ENCODE assay signal across 9 mouse cellular contexts in the genomic region with DNA sequence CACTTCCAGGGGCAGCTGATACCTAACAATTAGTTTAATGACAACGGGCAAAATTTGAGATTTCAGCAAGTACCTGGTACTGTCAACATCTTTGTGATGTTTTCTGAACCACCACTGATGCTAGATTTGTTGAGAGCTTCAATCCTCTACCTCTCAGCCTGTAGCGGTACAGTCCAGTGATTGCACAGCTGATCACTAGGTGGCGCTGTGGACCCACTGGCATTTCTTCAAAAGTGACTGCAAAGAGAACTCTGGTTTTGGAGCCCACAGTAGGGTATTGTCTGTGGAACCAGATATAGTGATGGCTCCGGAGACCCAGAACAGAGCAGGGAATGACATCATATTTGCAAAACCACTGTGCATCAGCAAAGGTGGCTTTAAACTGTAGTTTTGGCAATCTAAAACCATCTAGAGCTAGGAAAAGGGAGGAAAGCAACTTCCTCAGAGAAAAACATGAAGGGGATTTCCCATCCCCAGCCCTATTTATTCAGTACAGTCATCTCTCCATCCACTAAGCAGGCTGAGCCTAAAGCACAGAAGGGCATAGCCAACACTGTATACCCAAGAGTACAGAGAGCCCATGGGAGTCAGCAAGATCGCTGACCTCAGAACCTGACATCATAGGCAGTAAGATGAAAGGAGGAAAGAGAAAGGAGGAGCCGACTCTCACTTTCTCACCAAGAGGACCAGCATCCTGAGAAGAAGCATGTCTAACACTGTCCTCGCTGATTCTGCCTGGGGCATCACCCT.
DNase-seq lines count a peak whose midpoint lies in the region; ATAC-seq and TF ChIP-seq lines count a peak whose summit lies in the region.
"Had no signal": no experiment of that assay in that cellular context is flagged by ENCODE, and none has a peak within 500 bp of the region (broad histone marks: within the 10 kb centered on the region; RNA-seq: fewer than 3 reads in every experiment).

No protein-coding gene starts in this region.

- peak; percentile 79 for TF ChIP-seq CTCF in kidney, adult 2 months (conservative IDR thresholded peaks at IDR 0.05; ENCODE audit: insufficient read depth, insufficient read length, low read depth, low read length)
- peak; percentile 68; the same call in 1 of the 2 replicates for TF ChIP-seq CTCF in liver, adult 2 months (IDR thresholded peaks at IDR 0.05; ENCODE audit: low read depth, low read length)

- no peak overlapping the region for H3K4me3 ChIP-seq in kidney, adult 2 months (ENCODE audit: insufficient read depth, low read depth, low read length)
- H3K4me3 ChIP-seq in liver, adult 2 months (ENCODE audit: insufficient read depth, low read depth, low read length) = no peak overlapping the region
- H3K4me3 ChIP-seq: erythroblast, embryonic 14.5 days had no signal

- H3K79me2 ChIP-seq in liver, adult 2 months (ENCODE audit: control insufficient read depth, insufficient read depth, low read length) = no peaks in the 10 kb centered on the region

- WGBS in kidney, adult 2 months = 40% methylated on average over 7 of the region's 7 CpGs
- WGBS in liver, adult 2 months = 32% methylated on average over 7 of the region's 7 CpGs

- H3K4me1 ChIP-seq in kidney, adult 2 months (ENCODE audit: control insufficient read depth, insufficient read depth, low read length) = no peaks in the 10 kb centered on the region
- H3K4me1 ChIP-seq in liver, adult 2 months (ENCODE audit: control insufficient read depth, insufficient read depth, low read length) = no peaks in the 10 kb centered on the region

- H3K27ac ChIP-seq in kidney, adult 2 months (ENCODE audit: insufficient read depth, low read depth, low read length) = no peak overlapping the region
- no peak overlapping the region for H3K27ac ChIP-seq in liver, adult 2 months (replicated peaks; ENCODE audit: insufficient read depth, low read depth, low read length)

- no peaks in the 10 kb centered on the region for H3K27me3 ChIP-seq in kidney, adult 2 months (replicated peaks; ENCODE audit: control insufficient read depth, insufficient read depth, low read length)
- H3K27me3 ChIP-seq in liver, adult 2 months (ENCODE audit: control insufficient read depth, insufficient read depth, low read length) = no peaks in the 10 kb centered on the region

- H3K9ac ChIP-seq in liver, adult 2 months (ENCODE audit: low read depth, low read length) = no peak overlapping the region

- ATAC-seq in erythroblast, adult 5-6 weeks (replicated peaks; ENCODE audit: low FRiP score, poor library complexity, severe bottlenecking) = peak; percentile 87
- peak; percentile 85 for ATAC-seq in neutrophil, adult 5-6 weeks (ENCODE audit: extremely low read depth, insufficient number of reproducible peaks, low FRiP score, poor library complexity, severe bottlenecking)

- peak; percentile 33 for DNase-seq in kidney, adult 2 months
- no peak for DNase-seq in kidney, adult 11 months
- DNase-seq in adrenal gland, postnatal 25 days = peak; percentile 56
- DNase-seq in kidney, adult 9 months = peak; percentile 26
- peak; percentile 26 for DNase-seq in liver, adult 2 months (ENCODE audit: extremely low read depth, low read depth, low spot score)
- DNase-seq in thymus, postnatal 25 days = peak; percentile 91

- no peak for TF ChIP-seq POLR2A in kidney, adult 2 months (IDR thresholded peaks at IDR 0.05; ENCODE audit: low read depth, low read length)
- no peak for TF ChIP-seq POLR2A in liver, adult 2 months (IDR thresholded peaks at IDR 0.05; ENCODE audit: extremely low read depth, insufficient read depth, low read length)

- no peaks in the 10 kb centered on the region for H3K36me3 ChIP-seq in kidney, adult 2 months (ENCODE audit: control insufficient read depth, insufficient read depth, low read length)
- no peaks in the 10 kb centered on the region for H3K36me3 ChIP-seq in liver, adult 2 months (ENCODE audit: control insufficient read depth, insufficient read depth, low read length)
